Mouse (Mus musculus) layer of hippocampus, adult 18-20 months (tissue): ENCODE results near the gene Snrpc. TPM values are rescaled to one million over a fixed set of nuclear protein-coding genes. Genes with fewer than 3 reads are reported as not detected.
"Not testable (repeated sequence)": the region's sequence is repeated elsewhere in the genome, so short reads cannot be mapped to it uniquely, and the experiment has no call there.

Experiments
- DNase-seq, 2 experiments: peaks; one replicate each; pipeline ENCODE4 v3.0.0; 2022; ENCODE audit warnings: low spot score in 2 of 2
- long read RNA-seq: library from polyadenylated mRNA; stranded (forward); transcript quantifications from one replicate; pipeline ENCODE4 v2.0.0, GENCODE M21; 2021
- total RNA-seq, 2 experiments: library from RNA; stranded (reverse); gene quantifications; 2 replicates each; pipeline ENCODE4 v1.2.3; 2021

Gene Snrpc
- 10 to 100 TPM; 44.8 to 51.7 TPM for total RNA-seq
- long read RNA-seq, transcript Snrpc-201 (6 exons, 758 nt), result major isoform, 19 of 19 reads
- long read RNA-seq, partial matches to known transcripts, result 0 of 19 reads
- long read RNA-seq, other reads (novel, unspliced or antisense), result 0 of 19 reads

DNA sequence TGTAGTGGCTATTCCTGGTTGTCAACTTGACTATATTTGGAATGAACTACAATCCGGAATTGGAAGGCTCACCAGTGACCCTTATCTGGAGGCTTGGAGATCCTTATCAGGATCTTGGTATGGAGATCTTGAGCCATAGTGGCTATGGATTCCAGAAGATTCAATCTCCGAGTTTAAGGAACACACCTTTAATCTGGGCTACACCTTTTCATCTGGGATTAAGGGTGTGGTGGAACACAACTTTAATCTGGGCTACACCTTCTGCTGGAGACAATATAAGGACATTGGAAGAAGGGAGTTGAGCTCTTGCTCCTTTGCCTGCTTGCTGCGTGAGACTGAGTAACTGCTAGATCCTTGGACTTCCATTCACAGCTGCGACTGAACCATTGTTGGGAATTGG is at the start of gene Snrpc:
Snrpc (plus strand) TSS at position 301 of the 400 bp plus-strand sequence.
- DNase-seq, result not testable (repeated sequence)

DNA sequence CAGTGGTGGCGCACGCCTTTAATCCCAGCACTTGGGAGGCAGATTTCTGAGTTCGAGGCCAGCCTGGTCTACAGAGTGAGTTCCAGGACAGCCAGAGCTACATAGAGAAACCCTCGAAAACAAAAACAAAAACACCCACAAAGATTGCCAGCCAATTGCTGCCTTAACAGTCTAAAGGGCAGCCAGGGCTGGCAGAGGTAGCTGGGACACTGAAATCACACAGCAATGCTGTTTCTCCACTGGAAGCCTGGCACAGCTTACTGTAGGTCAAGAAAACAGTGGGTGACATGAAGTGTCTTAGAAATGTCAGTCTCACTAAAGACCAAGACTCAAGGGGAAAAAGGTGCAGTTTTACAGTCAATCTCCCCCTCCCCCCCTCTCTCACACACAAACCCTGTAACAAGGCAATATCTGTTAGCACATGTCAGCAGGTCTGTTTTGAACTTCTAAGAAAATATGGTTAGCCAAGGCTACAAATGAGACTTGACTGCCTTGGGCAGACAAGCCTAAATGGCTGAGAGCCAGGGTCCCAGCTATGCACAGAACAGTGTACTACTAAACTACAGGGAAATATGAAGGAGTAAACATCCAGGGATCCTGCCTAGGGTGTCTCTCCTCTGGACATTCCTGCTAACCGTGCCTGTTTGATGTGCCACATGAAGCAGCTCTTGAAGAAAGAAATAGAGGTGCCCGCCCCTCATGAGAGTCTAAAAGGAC is 49.3 kb upstream of the Snrpc start:
- no peak for DNase-seq

DNA sequence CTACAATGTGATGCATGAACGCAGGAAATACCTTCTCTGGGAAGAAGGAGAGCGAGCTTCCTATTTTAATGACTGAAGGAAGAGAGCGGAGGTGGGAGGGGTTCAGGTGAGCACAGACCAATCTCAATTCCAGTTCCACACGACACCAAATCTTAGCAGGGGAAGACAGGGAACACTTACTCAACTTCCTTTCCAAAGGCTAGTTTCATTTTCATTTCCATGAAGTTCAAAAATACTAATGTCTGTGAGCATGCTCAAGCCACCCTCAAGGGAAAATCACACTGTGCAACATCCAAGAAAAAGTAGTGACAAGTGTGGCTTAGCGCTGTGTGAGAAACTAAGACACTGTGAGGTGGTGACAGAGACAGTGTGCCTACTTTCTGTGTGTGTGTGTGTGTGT is 47.9 kb upstream of the Snrpc start:
- DNase-seq, result no peak

DNA sequence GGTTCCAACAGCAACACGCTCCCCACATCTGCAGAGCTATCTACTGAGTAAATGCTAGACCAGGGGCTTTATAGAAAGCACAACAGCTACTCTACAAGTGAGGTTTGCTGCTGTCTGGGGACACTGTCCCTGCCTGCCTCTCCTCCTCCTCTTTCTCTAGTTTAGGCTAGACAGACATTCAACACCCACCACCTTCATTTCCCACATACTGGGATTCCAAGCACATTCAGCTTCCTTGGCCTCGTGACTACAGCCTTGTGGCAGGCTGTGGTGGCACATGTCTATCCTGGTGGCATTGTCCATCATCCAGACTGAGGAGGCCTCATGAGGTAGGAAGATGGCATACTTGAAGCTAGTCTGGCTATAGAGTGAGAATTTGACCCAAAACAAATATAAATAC is 47.0 kb upstream of the Snrpc start:
- DNase-seq, result no peak

DNA sequence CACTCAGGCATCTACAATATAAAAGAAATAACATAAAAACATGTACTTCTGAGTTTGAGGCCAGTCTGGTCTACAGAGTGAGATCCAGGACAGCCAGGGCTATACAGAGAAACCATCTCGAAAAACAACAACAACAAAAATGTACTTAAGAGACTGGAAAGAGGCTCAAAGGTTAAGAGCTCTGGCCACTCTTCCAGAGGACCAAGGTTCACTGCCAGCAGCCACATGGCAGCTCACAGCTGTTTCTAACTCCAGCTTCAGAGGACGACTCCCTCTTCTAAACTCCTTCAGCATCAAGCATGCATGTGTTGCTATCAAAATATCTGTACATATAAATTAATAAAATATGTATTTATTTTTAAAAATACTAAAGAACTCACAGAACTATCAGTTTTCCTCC is 46.4 kb upstream of the Snrpc start:
- DNase-seq, result no peak

DNA sequence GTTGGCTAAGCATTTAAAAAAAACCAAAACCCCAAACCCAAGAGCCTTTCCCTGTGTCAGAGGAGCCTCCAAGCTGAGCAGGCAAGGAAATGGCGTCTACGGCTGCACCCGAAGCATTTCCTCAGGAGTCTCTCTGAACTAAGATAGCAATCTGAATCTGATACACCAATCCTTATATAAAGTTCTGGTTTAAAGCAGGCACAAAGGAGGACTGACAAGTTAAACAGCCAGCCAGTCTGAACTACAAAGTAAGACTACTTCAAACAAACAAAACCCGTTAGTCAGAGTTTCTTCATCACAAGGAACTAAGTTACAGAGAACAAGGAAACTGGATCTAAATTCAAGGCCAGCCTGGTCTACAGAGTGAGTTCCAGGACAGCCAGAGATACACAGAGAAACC is 45.4 kb upstream of the Snrpc start:
- no peak for DNase-seq

DNA sequence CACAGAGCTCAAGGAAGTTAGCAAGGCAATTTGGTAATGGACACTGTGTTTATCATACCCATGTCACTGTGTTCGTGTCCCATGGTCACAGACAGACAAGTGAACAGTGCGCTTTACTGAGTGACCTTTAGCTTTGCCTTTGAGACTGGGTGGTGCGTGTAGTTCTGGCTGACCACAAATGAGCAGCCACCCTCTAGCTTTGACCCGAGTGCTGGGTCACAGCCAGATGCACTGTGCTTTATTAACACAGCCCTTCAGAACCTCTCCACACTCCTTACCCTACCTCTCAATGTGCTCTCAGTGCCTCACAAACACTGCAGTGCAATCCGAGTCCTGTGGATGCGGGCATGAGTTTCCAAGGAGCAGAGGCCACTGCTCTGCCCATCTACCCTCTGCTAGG is 44.8 kb upstream of the Snrpc start:
- DNase-seq, result no peak

DNA sequence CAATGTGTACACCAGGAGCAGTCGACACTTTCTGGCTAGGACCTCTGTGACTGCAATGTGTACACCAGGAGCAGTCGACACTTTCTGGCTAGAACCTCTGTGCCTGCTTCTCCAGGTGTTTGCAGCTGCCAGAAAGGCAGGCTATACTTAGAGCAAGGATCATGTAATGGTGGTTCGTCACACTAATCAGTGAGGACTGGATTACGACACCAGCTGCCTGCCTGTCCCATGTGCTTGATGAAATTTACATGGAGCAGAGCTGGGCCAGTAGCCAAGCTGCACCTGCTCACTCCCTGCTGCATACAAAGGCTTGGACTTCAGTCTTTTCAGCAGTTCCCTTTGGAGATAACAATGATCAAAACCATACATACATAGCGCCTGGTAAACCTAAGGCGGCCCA is 41.2 kb upstream of the Snrpc start:
- peak in 1 of 2 experiments; percentile 40 for DNase-seq

DNA sequence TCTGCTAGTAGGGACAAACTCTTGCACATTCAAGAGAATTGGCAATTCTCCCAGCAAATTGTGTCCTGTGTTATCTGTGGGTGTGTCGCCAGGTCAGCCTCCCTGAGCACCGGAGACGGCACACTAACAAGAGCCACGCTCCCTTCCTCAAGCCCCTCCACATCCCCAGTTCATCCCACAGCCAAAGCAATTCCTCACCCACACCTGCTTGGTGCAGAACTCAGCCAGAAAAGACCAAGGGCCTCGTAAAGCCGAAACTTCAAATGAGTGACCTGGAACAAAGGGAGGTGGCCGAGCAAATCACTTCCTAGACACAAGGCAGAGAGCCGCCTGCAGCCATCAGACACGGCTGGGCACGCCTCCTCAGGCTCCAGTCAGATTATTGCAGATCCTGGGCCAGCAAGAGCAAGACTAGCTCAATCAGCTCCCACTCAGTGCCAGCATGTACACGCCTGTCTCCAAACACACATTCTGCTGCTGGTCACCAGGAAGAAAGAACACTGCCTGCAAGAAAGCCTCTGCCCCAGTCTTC is 40.5 kb upstream of the Snrpc start:
- DNase-seq, result peak in 1 of 2 experiments; percentile 59

DNA sequence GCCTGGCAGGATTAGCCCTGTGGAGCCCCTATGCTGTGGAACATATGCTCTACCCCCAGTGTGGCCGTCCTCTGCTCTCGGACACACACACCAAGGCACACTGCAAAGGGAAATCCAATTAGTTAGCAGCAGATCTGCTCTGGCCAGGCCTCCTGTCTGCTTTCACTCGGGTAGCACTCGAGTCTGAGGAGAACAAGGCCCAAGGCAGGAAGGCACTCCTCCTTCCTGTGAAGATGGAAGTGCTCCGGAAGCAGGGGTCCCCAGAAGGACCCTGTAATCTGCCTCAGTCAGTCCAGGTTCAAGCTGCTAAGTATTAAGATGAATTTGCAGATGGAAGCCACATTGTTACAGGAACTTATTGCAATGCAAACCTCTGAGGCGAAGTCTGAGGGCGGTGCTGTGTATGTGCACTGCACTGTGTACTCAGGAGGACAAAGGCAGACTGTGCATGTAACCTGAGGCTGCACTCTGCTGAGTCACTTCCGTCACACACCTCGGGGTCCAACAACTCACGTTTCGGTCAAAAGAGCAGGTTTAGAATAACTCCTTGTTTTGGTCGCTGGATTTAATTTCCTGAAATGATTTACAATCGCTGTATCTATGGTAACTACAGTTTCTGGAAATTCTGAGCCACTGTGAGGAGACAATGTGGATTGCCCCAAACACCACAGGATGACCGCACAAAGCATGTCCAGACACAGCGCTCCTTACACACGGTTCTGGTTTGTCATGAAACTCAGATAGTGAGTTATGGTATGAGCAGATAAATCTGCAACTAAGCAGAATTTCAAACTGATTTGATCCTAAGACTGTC is 38.0 kb upstream of the Snrpc start:
- DNase-seq, result no peak

DNA sequence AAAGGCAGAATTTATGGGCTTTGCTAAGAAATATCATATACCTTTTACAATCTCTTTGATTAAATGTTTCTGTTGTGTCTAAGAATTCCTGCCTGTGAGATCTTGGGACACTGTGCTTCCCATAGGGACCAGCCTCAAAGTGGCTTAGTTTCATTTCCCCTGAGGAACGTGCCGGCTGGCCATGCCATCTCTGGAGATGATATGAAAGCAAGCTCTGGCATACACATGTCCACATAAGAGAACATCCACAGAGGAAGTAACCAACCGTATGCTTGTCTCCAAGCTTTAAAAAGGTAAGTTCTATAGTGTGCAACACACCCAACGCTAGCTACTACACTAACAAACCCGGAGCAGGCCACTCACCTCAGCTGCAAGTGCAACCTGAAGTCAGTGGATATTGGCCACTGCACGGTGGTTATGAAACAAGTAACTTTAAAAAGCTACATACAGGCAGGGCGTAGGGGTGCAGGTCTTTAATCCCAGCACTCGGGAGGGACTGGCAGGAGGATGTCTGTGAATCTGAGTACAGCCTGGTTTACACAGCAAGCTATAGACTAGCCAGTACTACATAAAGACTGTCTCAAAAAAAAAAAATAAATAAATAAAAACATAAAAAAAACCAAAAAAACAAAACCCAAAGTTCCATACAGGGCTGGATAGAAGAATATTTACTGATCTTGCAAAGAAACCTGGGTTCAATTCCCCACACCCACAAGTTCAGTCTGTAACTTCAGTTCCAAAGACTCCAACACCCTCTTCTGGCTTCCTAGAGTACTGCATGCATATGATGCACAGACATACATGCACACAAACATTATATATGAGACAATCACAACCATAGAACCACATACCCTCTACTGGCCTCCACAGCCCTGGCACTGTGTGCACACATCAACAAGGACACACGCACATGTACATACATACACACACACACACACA is 37.0 kb upstream of the Snrpc start:
- no peak for DNase-seq

DNA sequence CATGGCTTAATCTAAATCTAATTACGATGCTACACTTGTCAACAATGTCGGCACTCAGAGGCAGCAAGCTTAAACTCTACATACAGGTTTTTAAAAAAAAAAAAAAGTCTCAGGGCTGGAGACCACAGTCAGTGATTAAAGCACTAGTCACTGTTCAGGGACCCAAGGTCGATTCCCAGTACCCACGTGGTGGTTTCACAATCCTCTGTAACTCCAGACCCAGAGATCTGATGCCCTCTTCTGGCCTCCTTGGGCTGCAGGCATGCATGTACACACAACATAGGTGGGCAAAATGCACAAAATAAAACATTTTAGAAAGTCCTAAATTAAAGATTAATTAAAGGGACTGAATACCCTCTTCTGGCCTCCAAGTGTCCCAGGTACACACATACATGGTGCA is 34.2 kb upstream of the Snrpc start:
- DNase-seq, result no peak

DNA sequence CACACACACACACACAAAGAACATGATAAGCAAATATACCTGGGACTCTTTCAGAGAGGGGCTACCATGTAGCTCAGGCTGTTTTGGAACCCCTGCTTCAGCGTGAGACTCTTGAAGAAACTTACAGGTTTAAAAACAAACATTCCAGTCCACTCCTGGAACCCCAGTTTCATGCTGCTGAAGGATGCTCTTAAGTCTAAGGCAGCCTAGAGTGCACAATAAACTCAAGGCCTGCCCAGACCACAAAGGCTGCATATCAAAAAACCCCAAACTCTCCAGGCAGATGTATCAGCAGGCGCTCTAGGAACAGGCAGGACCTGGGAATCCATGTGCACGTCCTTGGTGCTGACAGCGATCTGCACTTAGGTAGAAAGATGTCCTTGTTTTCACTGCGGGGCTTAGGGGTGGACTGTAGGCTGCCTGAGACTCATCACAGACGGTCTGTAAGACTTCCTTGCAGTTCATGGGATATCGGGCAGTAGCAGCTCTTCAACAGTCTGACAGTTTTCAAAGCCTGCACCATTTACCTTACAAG is 33.7 kb upstream of the Snrpc start:
- no peak for DNase-seq

DNA sequence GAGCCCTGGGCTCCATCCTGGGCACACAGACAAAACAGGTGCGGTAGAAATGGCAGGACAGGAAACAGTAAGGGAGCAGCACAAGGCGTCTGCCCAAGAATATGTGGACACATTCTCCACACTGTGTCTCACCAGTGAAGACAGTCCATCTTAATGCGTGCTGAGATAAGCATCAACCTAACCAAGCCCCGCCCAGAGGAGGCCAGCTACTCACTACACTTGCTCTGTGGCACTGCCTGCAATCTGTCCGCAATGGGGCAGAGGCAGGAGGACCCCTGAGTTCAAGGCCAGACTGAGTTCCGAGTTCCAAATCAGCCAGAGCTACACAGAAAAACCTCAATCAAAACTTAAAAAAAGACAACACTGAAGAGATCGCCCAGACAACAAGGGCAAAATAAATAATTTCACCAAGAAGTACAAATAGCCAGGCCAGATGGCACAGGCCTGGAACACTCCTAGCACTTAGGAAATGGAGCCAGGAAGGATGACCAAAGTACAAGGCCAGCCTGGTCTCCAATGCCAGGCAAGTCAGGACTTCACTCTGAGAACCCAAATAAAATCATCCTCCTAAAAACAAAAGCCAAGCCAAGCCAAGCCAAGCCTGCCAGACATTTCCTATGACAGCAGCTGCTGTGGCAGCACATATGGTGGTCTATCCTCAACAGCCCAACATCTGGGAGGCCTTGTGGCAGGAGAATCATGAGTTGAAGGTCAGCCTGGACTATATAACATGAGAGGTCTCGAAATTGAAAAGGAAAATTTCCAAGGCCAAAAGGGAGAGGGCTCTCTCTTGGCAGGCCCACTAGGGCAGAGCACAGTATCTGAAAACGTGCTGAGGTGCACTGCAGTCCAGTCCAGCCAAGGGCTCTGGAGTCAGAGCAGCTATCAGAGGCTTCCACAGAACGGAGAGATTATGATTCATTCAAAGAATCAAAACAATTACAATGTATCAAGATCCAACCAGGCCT is 32.9 kb upstream of the Snrpc start:
- DNase-seq, result no peak

DNA sequence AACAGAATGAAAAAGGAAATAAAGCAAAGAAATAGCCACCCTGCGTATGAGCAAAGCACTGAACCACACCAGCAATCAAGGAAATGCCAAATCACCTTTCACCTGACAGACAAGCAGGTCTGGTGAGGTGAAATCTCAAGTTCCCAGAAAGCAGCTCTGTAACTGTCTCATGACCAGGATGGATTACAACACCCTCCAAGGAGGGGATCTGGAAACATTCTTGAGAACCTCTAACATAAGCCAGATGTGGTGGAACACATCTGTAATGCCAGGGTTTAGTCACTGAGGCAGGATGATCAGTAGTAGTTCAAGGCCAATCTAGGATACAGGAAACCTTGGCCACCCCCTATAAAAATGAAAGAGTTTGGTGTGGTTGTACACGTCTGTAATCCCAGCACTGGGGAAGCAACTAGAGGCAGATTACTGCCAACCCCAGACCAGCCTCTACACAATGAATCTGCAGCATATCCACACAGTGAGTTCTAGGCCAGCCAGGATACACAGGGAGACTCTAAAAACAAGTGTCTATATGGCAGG is 30.3 kb upstream of the Snrpc start:
- DNase-seq, result no peak

DNA sequence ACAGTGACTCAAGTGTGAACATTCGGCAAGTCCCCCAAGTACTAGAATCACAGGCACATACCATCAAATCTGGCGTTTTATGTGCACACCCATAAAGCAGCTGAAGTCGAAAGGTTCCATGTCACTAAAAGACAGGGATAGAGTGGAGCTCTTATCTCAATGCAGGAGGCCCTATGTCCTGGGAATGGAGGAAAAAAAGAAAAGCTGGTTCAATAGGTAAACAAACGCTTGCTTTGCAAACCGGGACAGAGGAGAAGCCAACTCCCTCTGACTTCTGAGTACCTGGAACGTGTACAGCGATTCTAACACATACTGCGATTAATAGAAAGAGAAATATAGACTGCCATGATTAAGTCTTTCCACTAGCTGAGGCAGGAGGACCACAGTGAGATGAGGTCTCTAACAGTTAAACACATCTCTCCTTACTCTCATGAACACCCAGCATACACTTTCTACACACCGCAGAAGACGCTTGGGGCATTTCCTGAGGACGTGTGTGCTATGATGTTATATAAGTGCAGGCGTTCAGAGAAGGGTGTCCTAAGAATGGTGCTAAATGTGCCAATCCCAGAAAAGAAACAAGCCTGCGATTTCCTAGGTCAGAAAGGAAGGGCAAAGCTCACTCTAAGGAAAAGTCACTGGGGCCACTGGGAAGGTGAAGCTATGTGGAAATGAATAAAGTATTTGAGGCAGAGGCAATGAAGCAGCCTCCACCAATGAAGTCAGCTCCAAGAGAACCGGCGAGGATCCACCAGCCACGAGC is 27.2 kb upstream of the Snrpc start:
- DNase-seq, result no peak

DNA sequence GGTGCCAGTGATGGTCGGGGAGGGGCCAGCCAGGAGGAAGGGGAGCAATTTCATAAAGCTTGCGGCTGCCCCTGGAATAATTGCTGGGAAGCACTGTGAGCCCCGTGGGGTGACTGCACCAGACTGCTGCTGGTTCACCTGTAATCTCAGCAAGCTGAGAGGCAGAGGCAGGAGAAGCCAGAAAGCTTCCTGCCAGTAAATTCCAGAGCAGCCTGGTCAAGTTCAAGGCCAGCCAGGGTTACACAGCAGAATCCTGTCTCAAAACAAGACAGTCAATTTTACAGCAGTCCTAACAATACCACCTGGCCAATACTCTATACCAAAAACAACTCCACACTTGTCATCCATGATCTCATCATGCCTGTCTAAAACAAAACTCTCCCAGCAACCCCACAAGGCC is 26.0 kb upstream of the Snrpc start:
- no peak for DNase-seq

DNA sequence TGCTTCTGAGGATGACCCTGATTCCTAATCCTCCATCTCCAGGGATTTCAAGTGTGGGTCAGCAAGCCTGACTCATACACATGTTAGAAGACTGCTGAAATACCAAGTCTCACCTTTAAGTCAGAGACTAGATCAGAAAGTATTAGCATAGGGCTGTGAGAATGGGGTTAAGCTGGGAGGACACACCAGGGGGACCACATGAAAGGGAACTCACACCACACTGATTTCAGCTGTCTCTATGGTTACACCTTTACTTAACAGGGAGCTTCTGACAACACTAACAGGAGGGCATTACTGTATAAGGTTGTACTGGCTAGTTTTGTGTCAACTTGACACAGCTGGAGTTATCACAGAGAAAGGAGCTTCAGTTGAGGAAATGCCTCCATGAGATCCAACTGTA is 23.3 kb upstream of the Snrpc start:
- DNase-seq, result no peak

DNA sequence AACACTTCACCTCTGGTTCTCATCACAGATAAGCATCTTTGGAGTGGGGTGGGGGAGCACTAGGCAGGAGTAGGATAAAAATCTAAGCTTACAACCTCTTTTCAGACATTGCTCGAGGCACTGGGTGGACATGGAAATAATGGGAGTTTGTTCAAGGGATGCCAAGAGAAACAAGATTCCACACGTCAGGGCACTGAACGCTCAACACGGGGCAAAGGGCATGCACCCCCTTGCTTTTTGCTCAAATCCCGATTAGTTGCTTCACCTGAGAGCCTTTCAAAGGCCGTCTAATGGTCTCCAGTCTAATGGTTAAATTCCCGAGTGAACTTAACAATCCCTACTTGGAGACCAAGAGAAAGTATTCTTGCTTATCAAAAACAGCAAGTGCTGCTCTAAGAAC is 18.9 kb upstream of the Snrpc start:
- no peak for DNase-seq
